Mouse (Mus musculus): Measurements from ENCODE around the gene Dyrk1a. TPM values are rescaled to one million over a fixed set of nuclear protein-coding genes. Genes with fewer than 3 reads are reported as not detected.

Dyrk1a gene
- polyA plus RNA-seq, 1 experiment = 41.7 TPM

GRCm38 (mm10) chr16:94599977-94600724 lies 30.3 kb downstream of the Dyrk1a start:
- WGBS = 43% methylated on average over 6 of the region's 6 CpGs
- Histone ChIP-seq H3K27me3 (ENCODE audit: control insufficient read depth, insufficient read depth, low read length) (no peaks in the 10 kb centered on the region), H3K4me3 (replicated peaks; ENCODE audit: insufficient read depth, low read depth, low read length) (no peak overlapping the region), H3K4me1 (ENCODE audit: control insufficient read depth, insufficient read depth, low read length) (peaks cover 29% of the 10 kb centered on the region), H3K27ac (ENCODE audit: insufficient read depth, low read length) (no peak overlapping the region)
- DNase-seq = no peak
- TF ChIP-seq POLR2A (IDR thresholded peaks at IDR 0.05; ENCODE audit: borderline replicate concordance, insufficient read depth, low read length) (no peak), CTCF (IDR thresholded peaks at IDR 0.05; ENCODE audit: borderline replicate concordance, insufficient read depth, low read depth, low read length) (no peak)

DNA sequence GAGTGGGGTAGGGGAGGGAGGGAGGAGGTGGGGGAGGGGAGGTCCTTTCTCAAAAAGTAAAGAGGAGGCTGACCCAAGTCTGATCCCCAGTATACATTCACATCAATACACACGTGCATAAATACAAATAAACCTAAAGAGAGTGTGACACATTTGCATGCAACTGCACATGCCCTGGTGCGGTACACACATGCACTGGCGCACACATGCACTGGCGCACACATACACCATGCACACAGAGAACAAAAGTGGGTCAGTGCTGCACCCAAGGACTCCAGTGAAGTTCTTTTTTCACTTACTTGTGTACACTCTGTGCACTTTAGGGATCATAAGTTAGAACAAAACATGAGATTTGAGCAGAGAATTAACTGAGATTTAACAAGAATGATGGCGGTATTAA lies 31.3 kb downstream of the Dyrk1a start:
- no peak overlapping the region for H3K27ac ChIP-seq (ENCODE audit: insufficient read depth, low read length)
- no peaks in the 10 kb centered on the region for H3K27me3 ChIP-seq (ENCODE audit: control insufficient read depth, insufficient read depth, low read length)
- 68% methylated on average over 5 of the region's 5 CpGs for WGBS
- peaks cover 29% of the 10 kb centered on the region for H3K4me1 ChIP-seq (ENCODE audit: control insufficient read depth, insufficient read depth, low read length)
- DNase-seq = no peak
- no peak overlapping the region for H3K4me3 ChIP-seq (replicated peaks; ENCODE audit: insufficient read depth, low read depth, low read length)
- TF ChIP-seq POLR2A (IDR thresholded peaks at IDR 0.05; ENCODE audit: borderline replicate concordance, insufficient read depth, low read length) = no peak
- no peak for TF ChIP-seq CTCF (IDR thresholded peaks at IDR 0.05; ENCODE audit: borderline replicate concordance, insufficient read depth, low read depth, low read length)

GRCm38 (mm10) chr16:94601540-94601953 lies 31.7 kb downstream of the Dyrk1a start:
- DNase-seq = peak in 1 of 2 experiments; percentile 35
- H3K27ac ChIP-seq (ENCODE audit: insufficient read depth, low read length) = peak overlapping the region; percentile 28; the same call in 1 of the 2 replicates
- peaks cover 29% of the 10 kb centered on the region for H3K4me1 ChIP-seq (ENCODE audit: control insufficient read depth, insufficient read depth, low read length)
- 11% methylated on average over 6 of the region's 6 CpGs for WGBS
- no peaks in the 10 kb centered on the region for H3K27me3 ChIP-seq (ENCODE audit: control insufficient read depth, insufficient read depth, low read length)
- TF ChIP-seq POLR2A (IDR thresholded peaks at IDR 0.05; ENCODE audit: borderline replicate concordance, insufficient read depth, low read length) (no peak), CTCF (IDR thresholded peaks at IDR 0.05; ENCODE audit: borderline replicate concordance, insufficient read depth, low read depth, low read length) (no peak)
- H3K4me3 ChIP-seq (replicated peaks; ENCODE audit: insufficient read depth, low read depth, low read length) = no peak overlapping the region

GRCm38 (mm10) chr16:94602188-94602587 lies 32.4 kb downstream of the Dyrk1a start:
- H3K27ac ChIP-seq (ENCODE audit: insufficient read depth, low read length) = no peak overlapping the region

GRCm38 (mm10) chr16:94602730-94603129 lies 32.9 kb downstream of the Dyrk1a start:
- Histone ChIP-seq H3K4me3 (replicated peaks; ENCODE audit: insufficient read depth, low read depth, low read length) (no peak overlapping the region), H3K4me1 (ENCODE audit: control insufficient read depth, insufficient read depth, low read length) (peaks cover 31% of the 10 kb centered on the region), H3K27me3 (ENCODE audit: control insufficient read depth, insufficient read depth, low read length) (no peaks in the 10 kb centered on the region), H3K27ac (ENCODE audit: insufficient read depth, low read length) (no peak overlapping the region)
- TF ChIP-seq CTCF (IDR thresholded peaks at IDR 0.05; ENCODE audit: borderline replicate concordance, insufficient read depth, low read depth, low read length) = no peak
- TF ChIP-seq POLR2A (IDR thresholded peaks at IDR 0.05; ENCODE audit: borderline replicate concordance, insufficient read depth, low read length) = no peak
- WGBS = 41% methylated on average over 4 of the region's 4 CpGs
- DNase-seq = no peak

More at GRCm38 (mm10) chr16:94602188-94602587, 32.4 kb downstream of the Dyrk1a start:
- TF ChIP-seq CTCF (IDR thresholded peaks at IDR 0.05; ENCODE audit: borderline replicate concordance, insufficient read depth, low read depth, low read length) (no peak), POLR2A (IDR thresholded peaks at IDR 0.05; ENCODE audit: borderline replicate concordance, insufficient read depth, low read length) (no peak)
- H3K27me3 ChIP-seq (ENCODE audit: control insufficient read depth, insufficient read depth, low read length) = no peaks in the 10 kb centered on the region
- 66% methylated on average over 1 of the region's 1 CpGs for WGBS
- no peak overlapping the region for H3K4me3 ChIP-seq (replicated peaks; ENCODE audit: insufficient read depth, low read depth, low read length)
- peaks cover 26% of the 10 kb centered on the region for H3K4me1 ChIP-seq (ENCODE audit: control insufficient read depth, insufficient read depth, low read length)
- no peak for DNase-seq

GRCm38 (mm10) chr16:94606169-94606568 lies 36.4 kb downstream of the Dyrk1a start:
- Histone ChIP-seq H3K27me3 (ENCODE audit: control insufficient read depth, insufficient read depth, low read length) (no peaks in the 10 kb centered on the region), H3K4me3 (replicated peaks; ENCODE audit: insufficient read depth, low read depth, low read length) (no peak overlapping the region), H3K4me1 (ENCODE audit: control insufficient read depth, insufficient read depth, low read length) (peaks cover 26% of the 10 kb centered on the region), H3K27ac (ENCODE audit: insufficient read depth, low read length) (no peak overlapping the region)
- TF ChIP-seq CTCF (IDR thresholded peaks at IDR 0.05; ENCODE audit: borderline replicate concordance, insufficient read depth, low read depth, low read length) (no peak), POLR2A (IDR thresholded peaks at IDR 0.05; ENCODE audit: borderline replicate concordance, insufficient read depth, low read length) (no peak)
- 86% methylated on average over 1 of the region's 1 CpGs for WGBS
- DNase-seq = no peak

DNA sequence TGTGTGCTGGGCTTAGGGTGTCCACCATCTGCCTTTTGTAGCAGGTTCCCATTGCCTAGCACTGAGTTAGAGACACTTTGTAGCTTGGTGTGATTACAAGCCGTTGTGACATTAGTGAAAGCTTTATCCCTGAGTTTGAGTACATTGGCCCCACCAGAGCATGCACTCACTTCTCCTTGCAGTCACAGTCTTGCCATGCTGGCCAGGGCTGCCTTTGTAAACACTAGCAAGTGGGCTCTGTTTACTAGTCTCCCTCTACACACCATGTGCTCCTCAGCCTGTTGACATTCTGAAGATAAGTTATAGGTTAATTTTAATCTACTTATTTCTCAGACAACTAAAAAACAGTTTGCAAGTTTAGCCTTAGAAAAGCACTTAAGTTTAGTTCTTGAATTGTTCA lies 37.7 kb downstream of the Dyrk1a start:
- Histone ChIP-seq H3K27me3 (ENCODE audit: control insufficient read depth, insufficient read depth, low read length) (no peaks in the 10 kb centered on the region), H3K4me1 (ENCODE audit: control insufficient read depth, insufficient read depth, low read length) (peaks cover 22% of the 10 kb centered on the region), H3K4me3 (replicated peaks; ENCODE audit: insufficient read depth, low read depth, low read length) (no peak overlapping the region), H3K27ac (ENCODE audit: insufficient read depth, low read length) (0 out of 2 replicates have a peak overlapping the region, but pooled peaks have one; percentile 16)
- TF ChIP-seq POLR2A (IDR thresholded peaks at IDR 0.05; ENCODE audit: borderline replicate concordance, insufficient read depth, low read length) (no peak), CTCF (IDR thresholded peaks at IDR 0.05; ENCODE audit: borderline replicate concordance, insufficient read depth, low read depth, low read length) (no peak)
- WGBS = 15% methylated on average over 1 of the region's 1 CpGs
- DNase-seq = no peak

All from cerebellum, adult 2 months (tissue).